Mouse (Mus musculus): ENCODE results near the gene Kdm3a. TPM values are rescaled to one million over a fixed set of nuclear protein-coding genes. Genes with fewer than 3 reads are reported as not detected.

Gene Kdm3a
- polyA plus RNA-seq (2016; fragmentation: Nextera tagmentation; extraction: Ambion mirVana), result 75.0 and 78.0 TPM in 2 replicates

- H3K4me2 ChIP-seq, result peak within 1 kb of the TSS; percentile 80
- peaks cover 23% of the 10 kb centered on the region for H3K36me3 ChIP-seq
- ATAC-seq (ENCODE audit: insufficient number of reproducible peaks, insufficient read depth, low FRiP score, low TSS enrichment, low read depth), result peak; percentile 97
- H3K9me3 ChIP-seq, result no peaks in the 10 kb centered on the region
- under 1% methylated on average over 59 of the region's 63 CpGs for WGBS
- peaks cover 25% of the 10 kb centered on the region for H3K4me1 ChIP-seq (replicated peaks)
- peak within 1 kb of the TSS; percentile 82 for H3K4me3 ChIP-seq (replicated peaks)
- peak within 1 kb of the TSS; percentile 78 for H3K9ac ChIP-seq (replicated peaks)
- H3K27me3 ChIP-seq, result 0 out of 2 replicates have a peak, but pooled peaks cover 3% of the 10 kb centered on the region
- peak within 1 kb of the TSS; percentile 99 for H3K27ac ChIP-seq
Measured at GRCm38 (mm10) chr6:71632829-71633662, at the start of gene Kdm3a. TSS of gene Kdm3a (minus strand) at chr6:71632990.

DNA sequence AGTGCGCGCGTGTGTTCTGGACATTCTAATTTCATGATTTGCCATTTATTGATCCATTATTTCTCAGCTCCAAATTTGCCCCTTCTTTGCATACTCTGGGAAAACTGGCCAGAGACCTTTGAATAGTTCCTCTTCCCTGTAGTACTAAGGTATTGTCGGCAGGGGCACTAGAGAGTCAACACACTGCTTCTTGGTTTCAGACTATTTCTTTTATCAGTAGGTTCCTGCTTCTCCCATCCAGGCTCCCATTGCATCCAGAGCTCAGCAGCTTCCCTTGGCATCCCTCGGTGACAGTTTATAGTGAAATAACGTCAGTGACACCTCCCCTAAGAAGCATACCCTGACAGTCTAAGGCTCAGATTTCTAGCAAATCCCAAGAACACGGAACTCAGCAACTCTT is 46.1 kb upstream of the Kdm3a start:
- no peak for ATAC-seq (ENCODE audit: insufficient number of reproducible peaks, insufficient read depth, low FRiP score, low TSS enrichment, low read depth)
- Histone ChIP-seq H3K4me3 (replicated peaks) (no peak overlapping the region), H3K4me1 (replicated peaks) (no peaks in the 10 kb centered on the region), H3K27me3 (no peaks in the 10 kb centered on the region), H3K27ac (no peak overlapping the region), H3K4me2 (no peak overlapping the region), H3K9me3 (no peaks in the 10 kb centered on the region), H3K9ac (replicated peaks) (no peak overlapping the region), H3K36me3 (no peaks in the 10 kb centered on the region)
- WGBS, result 63% methylated on average over 7 of the region's 7 CpGs

DNA sequence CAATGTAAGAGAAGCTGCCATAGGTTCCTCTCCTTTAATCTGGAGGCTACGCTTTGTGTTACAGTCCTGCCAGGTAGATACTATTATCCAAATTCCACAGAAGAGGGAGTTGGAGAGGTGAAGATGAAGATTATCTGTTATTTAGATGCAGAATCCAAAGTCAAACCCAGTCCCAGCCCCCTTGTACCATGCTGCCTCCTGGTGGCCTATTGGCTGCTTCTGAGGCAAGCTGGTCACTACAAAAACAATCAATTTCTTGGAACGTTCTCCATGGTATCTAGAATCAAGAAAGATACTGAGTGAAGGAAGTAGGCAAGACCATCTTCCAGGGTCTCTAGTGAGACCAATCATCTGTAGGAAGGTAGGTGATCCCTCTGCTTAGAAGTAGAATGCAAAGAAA is 40.4 kb upstream of the Kdm3a start:
- no peak for ATAC-seq (ENCODE audit: insufficient number of reproducible peaks, insufficient read depth, low FRiP score, low TSS enrichment, low read depth)
- no peak overlapping the region for H3K27ac ChIP-seq
- no peaks in the 10 kb centered on the region for H3K36me3 ChIP-seq
- no peak overlapping the region for H3K4me3 ChIP-seq (replicated peaks)
- H3K4me2 ChIP-seq, result no peak overlapping the region
- WGBS, result 70% methylated on average over 2 of the region's 2 CpGs
- no peaks in the 10 kb centered on the region for H3K27me3 ChIP-seq
- H3K9me3 ChIP-seq, result no peaks in the 10 kb centered on the region
- no peaks in the 10 kb centered on the region for H3K4me1 ChIP-seq (replicated peaks)
- H3K9ac ChIP-seq (replicated peaks), result no peak overlapping the region

DNA sequence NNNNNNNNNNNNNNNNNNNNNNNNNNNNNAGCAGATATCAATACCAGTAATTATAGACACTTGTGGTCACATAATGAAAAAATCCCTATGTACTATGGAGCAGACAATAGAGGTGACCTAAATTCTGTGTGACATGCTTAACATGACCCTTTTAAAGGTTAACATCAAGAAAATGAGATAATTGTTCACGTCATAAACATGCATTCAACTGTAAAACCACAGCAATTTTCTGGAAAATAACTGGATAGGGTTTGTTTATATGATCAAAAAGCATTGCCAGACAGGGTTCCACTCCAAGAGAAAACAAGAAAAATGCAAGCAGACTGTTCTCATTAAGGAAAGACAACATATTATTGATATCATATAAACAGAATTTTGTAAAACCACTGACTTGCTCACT is 31.7 kb upstream of the Kdm3a start:
- no peaks in the 10 kb centered on the region for H3K9me3 ChIP-seq
- WGBS, result 68% methylated on average over 1 of the region's 1 CpGs
- no peak overlapping the region for H3K4me2 ChIP-seq
- H3K27me3 ChIP-seq, result no peaks in the 10 kb centered on the region
- H3K9ac ChIP-seq (replicated peaks), result no peak overlapping the region
- H3K4me1 ChIP-seq (replicated peaks), result no peaks in the 10 kb centered on the region
- no peak overlapping the region for H3K27ac ChIP-seq
- ATAC-seq (ENCODE audit: insufficient number of reproducible peaks, insufficient read depth, low FRiP score, low TSS enrichment, low read depth), result no peak
- no peak overlapping the region for H3K4me3 ChIP-seq (replicated peaks)
- H3K36me3 ChIP-seq, result no peaks in the 10 kb centered on the region

DNA sequence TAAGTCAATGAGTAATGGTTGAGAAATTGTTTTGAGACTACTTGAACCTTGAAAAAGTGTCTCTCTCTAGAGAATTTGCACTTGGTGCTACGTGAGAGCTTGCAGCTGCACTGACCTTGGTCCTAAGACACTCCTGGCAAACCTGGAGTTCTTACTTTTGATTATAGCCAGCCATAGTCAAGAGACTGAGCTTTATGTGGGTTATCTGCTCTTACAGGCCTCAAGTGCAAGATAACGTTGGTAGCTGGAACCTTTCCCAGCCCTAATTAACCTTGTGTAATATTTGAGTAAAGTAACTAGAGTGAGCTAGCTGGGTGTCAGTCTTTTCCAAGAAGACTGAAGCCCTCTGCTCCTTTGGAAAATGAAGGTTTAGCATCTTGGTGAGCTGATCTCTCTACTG is 25.5 kb upstream of the Kdm3a start:
- Histone ChIP-seq H3K27me3 (no peaks in the 10 kb centered on the region), H3K36me3 (no peaks in the 10 kb centered on the region), H3K9ac (replicated peaks) (no peak overlapping the region), H3K4me2 (no peak overlapping the region), H3K27ac (no peak overlapping the region), H3K4me3 (replicated peaks) (no peak overlapping the region), H3K9me3 (no peaks in the 10 kb centered on the region), H3K4me1 (replicated peaks) (no peaks in the 10 kb centered on the region)
- no peak for ATAC-seq (ENCODE audit: insufficient number of reproducible peaks, insufficient read depth, low FRiP score, low TSS enrichment, low read depth)
- WGBS, result 70% methylated on average over 2 of the region's 2 CpGs

GRCm38 (mm10) chr6:71655835-71656234 is 23.0 kb upstream of the Kdm3a start:
- H3K4me1 ChIP-seq (replicated peaks), result no peaks in the 10 kb centered on the region
- H3K27ac ChIP-seq, result no peak overlapping the region
- H3K9ac ChIP-seq (replicated peaks), result no peak overlapping the region
- ATAC-seq (ENCODE audit: insufficient number of reproducible peaks, insufficient read depth, low FRiP score, low TSS enrichment, low read depth), result no peak
- WGBS, result 77% methylated on average over 3 of the region's 3 CpGs
- no peaks in the 10 kb centered on the region for H3K9me3 ChIP-seq
- no peaks in the 10 kb centered on the region for H3K36me3 ChIP-seq
- H3K27me3 ChIP-seq, result no peaks in the 10 kb centered on the region
- no peak overlapping the region for H3K4me2 ChIP-seq
- no peak overlapping the region for H3K4me3 ChIP-seq (replicated peaks)

GRCm38 (mm10) chr6:71651868-71652267 is 19.1 kb upstream of the Kdm3a start:
- no peaks in the 10 kb centered on the region for H3K9me3 ChIP-seq
- no peaks in the 10 kb centered on the region for H3K36me3 ChIP-seq
- H3K4me3 ChIP-seq (replicated peaks), result no peak overlapping the region
- 87% methylated on average over 2 of the region's 2 CpGs for WGBS
- H3K4me1 ChIP-seq (replicated peaks), result no peaks in the 10 kb centered on the region
- no peak for ATAC-seq (ENCODE audit: insufficient number of reproducible peaks, insufficient read depth, low FRiP score, low TSS enrichment, low read depth)
- no peak overlapping the region for H3K9ac ChIP-seq (replicated peaks)
- H3K27ac ChIP-seq, result no peak overlapping the region
- H3K4me2 ChIP-seq, result no peak overlapping the region
- no peaks in the 10 kb centered on the region for H3K27me3 ChIP-seq

DNA sequence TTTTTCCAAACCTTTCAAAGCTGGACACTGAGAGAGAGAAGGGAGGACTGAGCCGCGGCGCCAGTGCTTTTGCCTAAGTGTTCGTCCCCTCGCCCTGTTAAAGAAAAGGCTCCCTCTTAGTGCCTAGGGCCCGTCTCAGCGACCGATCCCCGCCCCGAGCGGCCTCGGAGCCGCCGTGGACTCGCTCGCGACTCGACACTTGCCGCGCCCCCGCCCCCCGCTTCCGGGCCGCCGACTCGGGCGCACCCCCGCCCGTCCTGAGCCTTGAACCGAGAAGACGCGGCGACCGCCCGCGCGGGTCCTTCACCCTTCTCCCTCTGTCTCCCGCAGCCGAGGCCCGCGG is 333 bp downstream of the Kdm3a start:
- Histone ChIP-seq H3K9me3 (no peaks in the 10 kb centered on the region), H3K4me1 (replicated peaks) (peaks cover 25% of the 10 kb centered on the region), H3K27me3 (0 out of 2 replicates have a peak, but pooled peaks cover 3% of the 10 kb centered on the region), H3K27ac (peak overlapping the region; percentile 99), H3K36me3 (peaks cover 25% of the 10 kb centered on the region), H3K9ac (replicated peaks) (peak overlapping the region; percentile 78), H3K4me2 (peak overlapping the region; percentile 80), H3K4me3 (replicated peaks) (peak overlapping the region; percentile 82)
- 1% methylated on average over 37 of the region's 41 CpGs for WGBS
- ATAC-seq (ENCODE audit: insufficient number of reproducible peaks, insufficient read depth, low FRiP score, low TSS enrichment, low read depth), result no peak; the same call in 1 of the 2 replicates

GRCm38 (mm10) chr6:71631706-71632461 is 906 bp downstream of the Kdm3a start:
- Histone ChIP-seq H3K27ac (peak overlapping the region; percentile 99), H3K9me3 (no peaks in the 10 kb centered on the region), H3K4me2 (peak overlapping the region; percentile 80), H3K4me3 (replicated peaks) (peak overlapping the region; percentile 82), H3K27me3 (0 out of 2 replicates have a peak, but pooled peaks cover 1% of the 10 kb centered on the region), H3K36me3 (peaks cover 30% of the 10 kb centered on the region), H3K9ac (replicated peaks) (peak overlapping the region; percentile 78), H3K4me1 (replicated peaks) (peaks cover 25% of the 10 kb centered on the region)
- WGBS, result 5% methylated on average over 35 of the region's 42 CpGs
- no peak for ATAC-seq (ENCODE audit: insufficient number of reproducible peaks, insufficient read depth, low FRiP score, low TSS enrichment, low read depth)

- H3K4me1 ChIP-seq (replicated peaks), result peaks cover 25% of the 10 kb centered on the region
- no peak overlapping the region for H3K27ac ChIP-seq
- H3K4me3 ChIP-seq (replicated peaks), result peak overlapping the region; percentile 82
- H3K9ac ChIP-seq (replicated peaks), result no peak overlapping the region
- H3K9me3 ChIP-seq, result no peaks in the 10 kb centered on the region
- WGBS, result 13% methylated on average over 2 of the region's 2 CpGs
- H3K36me3 ChIP-seq, result peaks cover 35% of the 10 kb centered on the region
- H3K27me3 ChIP-seq, result no peaks in the 10 kb centered on the region
- H3K4me2 ChIP-seq, result peak overlapping the region; percentile 80
- ATAC-seq (ENCODE audit: insufficient number of reproducible peaks, insufficient read depth, low FRiP score, low TSS enrichment, low read depth), result no peak
Measured at GRCm38 (mm10) chr6:71631196-71631595, 1.6 kb downstream of the Kdm3a start.

GRCm38 (mm10) chr6:71627325-71627724 is 5.5 kb downstream of the Kdm3a start:
- no peak overlapping the region for H3K27ac ChIP-seq
- peaks cover 70% of the 10 kb centered on the region for H3K36me3 ChIP-seq
- no peak for ATAC-seq (ENCODE audit: insufficient number of reproducible peaks, insufficient read depth, low FRiP score, low TSS enrichment, low read depth)
- no peak overlapping the region for H3K9ac ChIP-seq (replicated peaks)
- H3K4me1 ChIP-seq (replicated peaks), result peaks cover 38% of the 10 kb centered on the region
- H3K9me3 ChIP-seq, result no peaks in the 10 kb centered on the region
- no peaks in the 10 kb centered on the region for H3K27me3 ChIP-seq
- no peak overlapping the region for H3K4me3 ChIP-seq (replicated peaks)
- no peak overlapping the region for H3K4me2 ChIP-seq
